Mouse (Mus musculus): ENCODE measurements around the gene Gm1604a.
"Not testable (repeated sequence)": the region's sequence is repeated elsewhere in the genome, so short reads cannot be mapped to it uniquely, and the experiment has no call there.

DNA sequence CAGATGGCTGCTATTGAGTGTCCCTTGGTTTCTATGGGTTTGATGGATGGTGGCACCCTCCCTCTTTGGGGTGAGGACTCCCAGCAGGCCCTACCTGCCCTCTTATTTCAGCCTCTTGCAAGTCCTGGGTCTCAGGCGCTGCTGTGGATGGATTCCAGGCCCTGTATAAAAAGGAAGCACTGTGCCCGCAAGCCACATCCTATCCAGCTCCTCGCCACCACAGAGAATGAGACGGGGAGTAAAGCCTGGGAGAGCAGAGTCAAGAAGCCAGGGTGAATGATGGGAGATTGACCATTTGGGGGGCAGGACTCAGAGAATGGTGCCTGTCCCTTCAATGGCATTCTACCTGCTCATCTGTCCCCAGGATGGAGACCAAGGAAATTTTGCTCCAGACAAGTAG is 86.3 kb downstream of the Gm1604a start:
- not testable (repeated sequence) for TF ChIP-seq USF1 (IDR thresholded peaks at IDR 0.05; ENCODE audit: low read depth); POLR2A (IDR thresholded peaks at IDR 0.05; ENCODE audit: insufficient read length, low read depth); REST (IDR thresholded peaks at IDR 0.05; ENCODE audit: insufficient read depth, insufficient read length)

All from myocyte (in vitro differentiated cells).